Mouse (Mus musculus): Measurements from ENCODE around the gene Cd40lg. TPM values are rescaled to one million over a fixed set of nuclear protein-coding genes. Genes with fewer than 3 reads are reported as not detected.

The Cd40lg gene
- total RNA-seq, 2 experiments from 2014 or later: not detected

- DNase-seq (ENCODE audit: low spot score in 2 of 2): no peak
- intact Hi-C loops (cut with DNase I): no loop called here
Observed at GRCm38 (mm10) chrX:57253329-57254055, 41.5 kb downstream of the Cd40lg start.

- DNase-seq (ENCODE audit: low spot score in 2 of 2): peak; percentile 8 to 37
- intact Hi-C loops (cut with DNase I): loop anchor here (1.0 kb wide), 1 partner anchor 41 kb away; no protein-coding TSS in a partner anchor
Observed at GRCm38 (mm10) chrX:57260744-57261143, 48.8 kb downstream of the Cd40lg start.

DNA sequence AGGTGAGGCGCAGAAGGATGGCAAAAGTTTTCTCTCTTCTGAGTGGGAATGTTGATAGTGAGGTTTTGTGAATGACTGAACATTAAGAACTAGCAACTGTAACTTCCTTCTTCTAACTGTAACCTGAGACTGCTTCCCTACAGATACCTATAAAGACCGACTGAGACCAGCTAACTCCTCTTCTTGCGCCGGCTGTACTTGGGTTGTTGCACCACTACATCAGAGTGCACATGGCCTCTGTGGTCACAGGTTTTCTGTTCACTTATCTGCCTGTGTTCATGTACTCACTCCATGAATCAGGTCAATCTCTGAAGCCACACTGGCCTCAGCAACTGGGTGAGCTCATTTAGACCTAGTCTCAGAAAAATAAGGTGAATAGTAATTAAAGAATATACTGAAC, 51.6 kb downstream of the Cd40lg start:
- intact Hi-C loops (cut with DNase I): no loop called here
- DNase-seq (ENCODE audit: low spot score in 2 of 2): no peak

Other genes starting within 250 kb of the Cd40lg start
- gene Brs3, start 169.1 kb upstream of the Cd40lg start, total RNA-seq (2021): under 1 TPM; 0.11 to 0.30 TPM
- 10 to 100 TPM; 53.9 to 55.0 TPM for gene Htatsf1, start 158.6 kb upstream of the Cd40lg start, total RNA-seq (2021)
- gene Vgll1, start 124.0 kb upstream of the Cd40lg start, total RNA-seq (2021): not detected
- gene Arhgef6, start 126.6 kb downstream of the Cd40lg start, total RNA-seq (2021): 10 to 100 TPM in 1 of 2 experiments, 1 to 10 TPM in 1; 8.1 to 13.0 TPM
- 10 to 100 TPM; 43.1 to 45.5 TPM for gene Rbmx, start 180.9 kb downstream of the Cd40lg start, total RNA-seq (2021)
- gene Gm364, start 197.0 kb downstream of the Cd40lg start, total RNA-seq (2021): not detected